Mouse (Mus musculus) testis, postnatal 14 days (tissue): ENCODE data around the gene Baz2b.

Experiments
- DNase-seq: peaks from one replicate; pipeline ENCODE4 v3.0.0; 2021; ENCODE audit warnings: low spot score

Gene Baz2b

DNA sequence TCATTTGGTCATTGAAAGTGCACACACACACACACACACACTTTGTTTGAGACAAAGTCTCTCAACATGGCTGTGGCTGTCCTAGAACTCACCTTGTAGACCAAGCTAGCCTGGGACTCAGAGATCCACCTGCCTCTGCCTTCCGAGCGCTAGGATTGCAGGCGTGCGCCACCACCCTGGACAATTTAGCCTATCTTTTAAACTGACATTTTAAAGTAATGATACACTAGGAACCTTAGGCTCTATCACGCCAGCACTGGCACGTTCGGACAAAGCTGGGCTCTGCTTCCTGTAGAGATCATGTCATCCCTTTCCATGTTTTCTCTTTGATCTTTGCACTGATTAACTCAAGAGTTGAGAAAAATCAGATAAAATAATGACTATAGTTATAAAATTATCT, 81.0 kb downstream of the Baz2b start:
- DNase-seq: no peak

DNA sequence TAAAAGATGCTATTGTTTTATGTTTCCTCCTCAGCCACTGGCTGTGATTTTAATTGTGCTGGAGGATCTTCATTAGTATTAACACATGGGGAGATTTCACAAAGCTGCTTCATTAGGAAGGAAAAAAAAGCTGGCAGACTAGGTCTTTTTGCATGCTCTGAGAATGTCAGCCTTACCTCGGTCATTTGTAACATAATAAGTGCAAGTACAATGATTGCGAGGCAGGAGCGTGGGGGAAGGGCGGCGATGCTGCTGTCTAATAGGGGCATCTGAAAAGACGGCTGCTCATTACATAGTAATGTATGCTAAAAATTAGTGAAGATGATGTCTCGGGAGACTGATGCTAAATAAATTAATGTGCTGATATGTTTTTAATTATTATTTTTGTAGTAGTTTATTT, 82.8 kb downstream of the Baz2b start:
- no peak for DNase-seq

DNA sequence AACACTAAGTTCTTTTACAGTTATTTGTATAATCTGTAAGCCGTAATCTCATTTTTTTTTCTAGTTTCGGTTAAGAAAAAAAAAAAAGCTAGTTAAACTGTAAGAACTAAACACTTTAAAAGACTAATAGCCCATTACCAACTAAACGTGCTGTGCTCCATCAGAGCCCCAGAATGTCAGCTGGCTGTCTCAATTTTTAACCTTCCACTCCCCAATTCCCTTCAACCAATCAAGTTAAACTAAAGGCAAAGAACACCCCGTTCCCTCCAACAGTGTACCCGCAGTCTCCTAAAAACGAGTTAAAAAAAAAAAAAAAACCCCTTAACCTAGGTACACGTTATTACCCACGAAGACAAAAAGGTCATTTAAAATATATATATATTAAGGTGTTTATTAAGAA, 83.3 kb downstream of the Baz2b start:
- no peak for DNase-seq

DNA sequence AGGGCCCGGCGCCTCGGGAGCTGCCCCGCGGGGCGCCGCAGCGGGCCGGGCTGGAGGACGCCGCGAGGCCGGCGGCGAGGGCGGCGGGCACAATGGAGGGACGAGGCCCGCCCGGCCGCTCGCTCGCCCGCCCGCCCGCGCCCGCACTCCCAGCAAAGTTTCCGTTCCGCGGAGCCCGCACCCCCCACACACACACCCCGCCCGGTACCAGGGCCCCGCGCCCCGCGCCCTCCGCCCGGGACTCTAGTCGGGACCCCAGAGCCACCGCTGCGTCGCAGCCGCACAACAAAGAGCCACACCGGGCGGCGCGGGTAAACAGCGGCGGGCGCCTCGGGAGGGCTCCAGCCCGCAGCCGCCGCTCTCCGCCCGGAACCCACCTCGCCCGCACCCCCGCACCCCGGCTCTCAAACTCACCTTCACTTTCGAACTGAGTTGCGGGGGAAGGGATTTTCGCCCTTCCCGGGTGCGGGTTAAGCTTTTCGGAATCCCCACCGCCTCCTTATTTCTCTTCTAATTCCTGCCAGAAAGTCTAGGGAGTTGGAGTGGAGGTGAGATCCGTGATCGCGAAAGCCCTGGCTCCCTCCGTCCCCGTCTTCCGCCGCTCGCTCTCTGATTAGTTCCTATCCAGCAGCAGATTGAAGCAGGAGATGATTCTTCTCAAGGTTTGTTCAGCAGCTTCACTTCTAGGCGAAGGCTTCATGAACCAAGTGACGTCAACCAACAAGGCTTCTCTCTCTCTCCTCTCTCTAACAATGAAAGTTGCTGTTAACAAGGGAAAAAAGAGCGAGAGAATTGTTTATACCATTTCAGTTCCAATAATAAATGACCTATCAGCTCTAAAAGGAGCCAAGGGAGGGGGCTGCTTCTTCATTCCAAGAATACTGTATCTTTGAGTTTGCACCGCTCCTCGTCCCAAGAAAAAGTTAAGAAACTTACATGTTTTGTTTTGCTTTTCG, 84.3 kb downstream of the Baz2b start:
- peak; percentile 70 for DNase-seq

DNA sequence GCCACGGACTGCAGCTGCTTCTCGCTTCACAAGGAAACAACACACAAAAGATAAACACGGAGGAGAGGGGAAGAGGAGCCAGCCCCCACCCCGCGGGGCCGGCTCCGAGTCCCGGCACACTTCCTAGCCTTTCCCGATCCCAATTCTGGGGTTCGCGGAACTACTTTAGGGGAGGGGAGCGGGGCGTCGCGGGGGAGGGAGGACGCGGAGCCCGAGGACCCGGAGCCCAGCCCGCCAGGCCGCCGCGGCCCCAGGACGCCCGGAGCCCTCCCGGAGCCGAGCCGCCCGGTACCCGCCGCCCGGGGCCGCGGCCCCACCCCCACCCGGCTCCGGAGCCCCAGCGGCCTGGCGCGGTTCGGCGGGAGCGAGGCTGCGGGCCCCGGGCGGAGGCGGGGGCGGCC, 85.0 kb downstream of the Baz2b start:
- DNase-seq: peak; percentile 69

DNA sequence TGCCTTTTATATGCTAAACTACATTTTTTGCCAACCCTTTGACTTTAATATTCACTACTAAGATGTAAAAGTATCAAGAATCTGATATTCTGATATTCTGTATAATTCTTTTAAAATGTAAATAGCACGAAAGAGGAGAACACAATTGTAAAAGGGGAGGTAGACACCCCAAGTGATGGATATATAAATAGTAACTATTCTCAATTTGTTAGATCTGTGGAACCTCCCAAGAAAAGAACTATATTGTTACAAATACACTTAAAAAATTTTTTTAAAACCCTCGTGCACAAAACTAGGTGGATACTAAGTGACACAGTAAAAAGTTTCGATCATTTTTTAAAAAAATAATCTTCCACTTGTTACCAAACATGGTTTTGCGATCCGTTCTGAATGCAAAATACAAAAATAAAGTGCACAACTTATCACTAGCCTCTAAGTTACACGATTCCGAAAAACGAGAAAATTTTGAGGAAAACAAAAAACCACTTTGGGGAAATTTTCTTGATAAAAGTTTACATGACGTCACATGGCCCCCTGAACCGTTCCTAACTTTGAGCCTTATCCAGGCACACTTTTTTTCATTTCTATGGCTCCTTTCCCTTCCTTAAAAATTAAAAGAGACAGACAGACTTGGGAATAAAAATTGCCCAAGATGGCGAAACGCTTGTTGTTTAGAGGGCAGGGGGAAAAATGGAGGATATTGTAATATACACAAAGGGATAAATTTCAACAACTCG, 85.6 kb downstream of the Baz2b start:
- DNase-seq: no peak

DNA sequence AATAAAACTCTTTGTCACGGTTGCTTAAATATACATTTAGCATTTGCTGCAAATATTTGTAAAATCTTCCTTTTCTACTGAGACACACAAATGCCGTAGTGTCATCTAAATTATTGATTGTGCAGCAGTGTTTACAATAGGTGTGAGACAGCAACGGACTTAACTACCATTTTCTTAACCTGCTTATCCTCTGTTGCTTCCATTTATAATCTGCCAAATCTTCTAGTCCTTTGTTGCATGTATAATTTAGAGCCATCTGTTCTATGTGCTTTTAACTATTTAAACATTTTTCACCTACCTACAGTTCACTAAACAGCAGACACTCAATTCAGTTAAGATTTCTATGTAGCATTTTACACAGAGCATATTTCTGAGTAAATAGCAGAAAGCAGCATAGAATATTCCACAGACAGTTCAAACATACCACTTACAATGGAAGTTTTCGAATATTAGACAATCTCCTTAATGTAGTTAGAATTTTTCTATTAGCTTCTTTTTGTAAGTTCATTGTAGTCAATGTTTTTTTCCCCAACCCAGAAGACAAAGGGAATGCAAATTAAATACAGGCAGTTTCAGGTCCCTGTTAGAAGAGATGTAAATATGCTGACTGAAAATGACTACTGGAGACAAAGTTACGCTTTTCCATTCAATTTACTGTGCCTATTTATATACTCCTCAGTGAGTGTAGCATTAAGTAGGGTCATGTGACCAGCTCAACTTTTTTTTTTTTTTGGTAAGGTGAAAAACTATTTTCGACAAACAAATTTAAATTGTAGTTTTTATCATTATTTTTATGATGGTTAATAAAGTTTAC, 86.4 kb downstream of the Baz2b start:
- no peak for DNase-seq

DNA sequence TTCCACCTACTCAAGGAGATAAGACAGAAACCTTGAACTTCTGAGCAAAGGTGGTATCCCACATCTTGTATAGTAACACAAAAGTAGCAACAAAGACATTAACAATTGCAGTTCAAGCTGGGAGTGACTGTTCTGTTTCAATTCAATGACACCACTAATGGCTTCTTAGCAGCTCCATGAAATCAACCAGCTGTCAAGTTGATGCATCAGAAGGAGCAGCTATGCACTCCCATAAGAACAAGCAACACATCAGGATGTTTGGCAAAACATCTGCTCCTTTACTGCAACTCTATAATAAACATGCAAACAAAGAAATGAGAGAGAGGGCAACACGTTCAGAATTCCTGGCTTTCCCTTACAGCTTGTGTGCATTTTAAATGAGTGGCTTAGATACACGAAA, 87.5 kb downstream of the Baz2b start:
- no peak for DNase-seq

DNA sequence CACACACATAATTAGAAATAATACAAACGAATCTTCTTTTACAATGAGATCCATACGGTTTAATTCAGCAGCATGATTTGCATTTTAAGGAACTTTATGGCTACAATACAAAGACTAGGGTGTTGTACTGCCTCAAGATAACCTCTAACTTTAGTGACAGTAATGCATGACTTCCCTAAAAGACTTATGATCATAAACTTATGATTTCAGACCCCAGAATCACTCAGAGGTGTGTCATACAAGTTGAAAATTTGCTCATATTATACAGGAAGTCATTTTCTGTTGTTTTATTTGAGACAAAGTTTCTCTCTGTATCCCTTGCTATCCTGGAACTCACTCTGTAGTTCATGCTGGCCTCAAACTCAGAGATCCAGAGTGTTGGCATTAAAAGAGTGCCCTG, 89.0 kb downstream of the Baz2b start:
- no peak for DNase-seq

DNA sequence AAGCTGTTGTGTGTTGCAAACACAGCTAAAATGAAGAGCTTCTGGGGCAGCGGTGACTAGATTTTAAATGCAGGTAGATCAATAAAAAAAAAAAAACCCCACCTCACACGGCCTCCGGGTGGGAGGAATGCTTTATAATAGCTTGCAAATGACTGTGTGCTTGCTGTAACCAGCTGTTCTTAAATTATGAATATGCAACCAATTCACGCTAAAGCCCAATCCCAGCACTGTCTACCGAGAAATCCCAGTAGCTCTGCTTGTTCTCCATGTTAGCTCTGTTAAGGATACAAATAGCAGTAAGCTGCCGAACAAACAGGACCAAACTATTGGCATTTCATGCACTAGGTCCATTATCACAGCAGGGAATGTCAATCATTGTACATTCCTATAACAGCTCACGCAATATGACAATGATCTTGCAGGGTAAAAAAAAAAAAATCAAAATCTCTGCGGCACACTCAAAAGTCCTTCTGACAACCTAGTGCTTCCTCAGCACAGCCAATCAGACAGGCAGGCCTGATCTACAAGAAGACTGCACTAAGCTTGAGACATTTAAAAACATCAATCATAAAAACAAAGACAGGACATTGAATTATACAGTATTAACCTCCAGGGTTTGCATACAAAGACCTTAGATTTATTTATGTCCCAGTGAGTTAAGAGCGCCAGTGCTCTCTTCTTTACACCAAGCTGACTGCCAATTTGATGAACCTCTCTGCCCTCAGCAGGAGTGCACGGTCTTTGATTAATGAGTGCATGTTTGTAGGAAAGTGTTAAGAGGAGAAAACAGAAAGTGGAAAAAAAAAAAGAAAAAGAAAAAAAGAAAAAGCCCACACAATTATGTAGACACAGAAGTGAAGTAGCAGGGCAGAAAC, 90.7 kb downstream of the Baz2b start:
- DNase-seq: no peak

DNA sequence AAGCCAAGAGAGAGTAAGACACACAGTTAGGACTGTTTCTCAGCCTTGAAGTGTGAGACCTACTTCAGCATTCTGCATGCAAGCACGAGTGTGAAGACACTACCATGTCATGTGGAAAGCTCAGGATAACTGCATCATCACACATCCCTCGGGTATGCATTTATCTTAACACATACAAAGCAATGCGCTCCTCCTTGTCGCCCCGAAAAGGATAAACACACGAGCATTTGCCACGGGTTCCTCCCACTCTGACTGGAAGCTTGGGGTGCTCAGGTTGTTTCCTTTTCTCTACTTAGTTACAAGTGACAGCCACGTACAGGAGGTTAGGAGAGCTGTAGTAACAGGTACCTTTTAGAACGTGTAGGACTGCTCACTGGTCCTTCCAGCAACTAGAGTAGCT, 91.8 kb downstream of the Baz2b start:
- no peak for DNase-seq

DNA sequence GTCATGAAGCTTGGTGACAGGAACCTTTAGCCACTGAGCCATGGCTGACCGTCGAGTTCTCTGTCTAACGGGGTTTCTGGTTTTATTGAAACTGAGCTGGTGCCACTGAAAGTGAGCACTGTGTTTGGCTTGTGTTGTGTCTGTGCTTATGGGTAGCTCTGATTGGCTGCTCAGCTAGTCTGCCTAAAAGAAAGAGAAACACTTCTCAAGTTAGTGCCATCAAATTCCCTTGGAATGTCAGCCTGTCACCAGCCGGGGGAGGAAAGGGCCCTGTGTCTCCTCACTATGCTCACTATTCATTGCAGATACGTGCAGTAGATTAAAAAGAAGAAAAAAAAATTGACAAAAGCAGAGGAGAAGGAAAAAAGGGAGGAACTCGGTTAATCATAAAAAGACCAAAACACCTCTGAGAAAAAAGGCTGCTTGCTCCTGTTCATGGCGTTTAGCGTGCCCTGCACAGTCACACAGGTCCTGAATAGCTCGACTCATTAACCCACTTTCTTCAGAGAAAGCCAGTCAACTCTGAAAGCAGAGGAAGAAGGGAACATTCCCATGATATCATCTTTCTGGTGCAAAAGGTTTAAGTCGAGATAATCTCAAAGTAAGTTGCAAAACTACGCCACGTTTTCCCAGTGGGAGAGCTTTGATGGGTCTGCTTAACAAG, 93.6 kb downstream of the Baz2b start:
- no peak for DNase-seq

DNA sequence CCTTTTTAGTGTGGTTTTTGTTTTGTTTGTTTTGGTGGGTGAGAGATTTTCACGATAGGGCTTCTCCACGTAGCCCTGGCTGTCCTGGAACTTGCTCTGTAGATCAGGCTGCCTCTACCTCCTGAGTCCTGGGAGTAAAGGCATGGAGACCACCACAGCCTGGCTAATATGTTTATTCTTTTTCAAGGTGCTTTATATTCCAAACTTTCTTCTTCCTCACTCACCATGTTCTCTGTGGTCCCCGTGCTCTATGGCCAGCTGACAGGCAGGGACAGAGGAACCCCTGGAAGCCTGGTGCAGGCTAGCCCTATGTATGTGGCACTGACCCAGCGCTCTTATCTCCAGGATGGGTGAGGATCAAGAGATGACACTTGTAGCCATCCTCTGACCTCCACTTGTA, 94.7 kb downstream of the Baz2b start:
- DNase-seq: no peak

DNA sequence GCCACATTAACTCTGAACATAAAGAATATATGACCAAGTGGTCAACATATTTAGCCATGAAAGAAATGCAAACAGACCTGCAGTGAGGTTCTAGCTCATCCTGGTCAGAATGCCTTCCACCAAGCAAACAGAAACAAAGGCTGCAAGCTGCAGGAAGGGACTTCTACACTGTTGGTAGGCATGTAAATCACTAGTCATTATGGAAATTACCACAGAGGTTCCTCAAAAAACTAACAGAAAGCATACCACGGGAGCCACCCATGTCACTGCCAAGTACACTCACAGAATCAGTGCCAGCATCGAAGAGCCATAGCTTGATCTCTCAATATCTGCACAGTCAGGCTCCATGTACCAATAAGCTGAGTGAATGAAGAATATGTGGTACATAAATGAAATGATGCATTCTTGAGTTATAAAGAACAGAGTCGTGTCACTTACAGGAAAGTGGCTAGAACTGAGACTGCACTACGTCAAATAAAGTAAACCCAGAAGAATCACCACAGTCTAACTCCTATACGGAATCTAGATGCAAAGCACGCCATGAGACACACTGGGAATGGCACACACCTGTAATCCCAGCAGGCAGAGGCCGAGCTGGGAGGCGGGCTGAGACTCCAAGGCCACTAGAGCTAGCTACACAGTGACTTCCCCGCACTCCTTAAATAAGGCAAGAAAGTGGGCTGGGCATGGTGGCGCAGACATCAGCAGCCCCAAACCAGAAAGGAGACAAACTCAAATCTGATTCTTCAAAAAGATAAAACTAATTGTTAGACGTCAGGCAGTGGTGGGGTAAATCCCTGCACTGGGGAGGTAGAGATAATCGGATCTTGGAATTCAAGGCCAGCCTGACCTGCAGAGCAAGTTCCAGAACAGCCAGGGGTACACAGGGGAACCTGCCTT, 95.7 kb downstream of the Baz2b start:
- DNase-seq: no peak

DNA sequence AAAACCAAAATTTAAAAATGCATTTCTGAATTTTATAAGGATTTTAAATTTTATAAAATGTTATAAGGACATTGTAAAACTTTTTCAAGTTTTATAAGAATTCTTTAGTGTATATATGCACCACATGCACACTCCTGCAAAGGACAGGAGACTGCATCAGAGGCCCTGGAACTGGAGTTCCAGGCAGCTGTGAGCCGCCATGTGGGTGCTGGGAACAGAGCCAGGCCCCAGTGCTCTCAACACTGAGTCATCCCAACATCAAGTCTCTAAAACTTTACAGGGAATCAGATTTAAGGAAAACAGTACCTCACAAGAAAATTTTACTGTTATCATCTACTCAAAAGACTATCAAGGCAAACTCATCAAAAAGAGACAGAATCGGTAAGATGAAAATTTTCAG, 97.5 kb downstream of the Baz2b start:
- no peak for DNase-seq

DNA sequence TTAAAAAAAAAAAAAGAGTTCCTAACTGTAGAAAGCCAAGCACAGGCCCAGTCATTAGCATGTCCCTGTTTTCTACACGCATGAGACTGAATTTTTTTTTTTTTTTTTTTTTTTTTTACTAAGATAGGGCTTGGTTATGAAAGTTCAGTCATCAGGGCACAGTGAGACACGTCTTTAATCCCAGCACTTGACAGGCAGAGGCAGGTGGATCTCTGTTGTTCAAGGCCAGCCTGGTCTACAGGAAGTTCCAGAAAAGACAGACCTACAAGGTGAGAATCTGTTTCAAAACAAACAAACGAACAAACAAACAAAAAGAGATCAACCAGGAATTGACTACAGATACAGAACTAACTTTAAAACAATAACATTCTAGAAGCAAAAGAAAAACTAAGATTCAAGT, 100.6 kb downstream of the Baz2b start:
- DNase-seq: no peak

DNA sequence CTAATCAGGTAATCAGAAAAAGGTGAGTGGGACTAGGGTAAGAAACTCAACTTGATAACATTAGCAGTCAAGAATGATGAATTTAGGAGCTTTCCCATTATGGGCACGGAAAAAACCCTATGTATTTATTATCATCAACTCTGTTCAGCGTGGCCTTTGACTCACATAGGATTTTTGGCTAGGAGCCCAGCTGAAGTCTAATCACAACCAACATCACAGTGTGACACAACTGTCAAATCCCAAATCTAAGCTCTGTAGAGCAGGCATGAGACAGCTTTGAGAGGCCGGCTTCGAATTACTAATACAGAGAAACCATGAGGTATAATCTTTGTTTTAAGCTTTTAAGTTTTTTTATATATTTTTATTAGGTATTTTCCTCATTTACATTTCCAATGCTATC, 113.0 kb downstream of the Baz2b start:
- no peak for DNase-seq

DNA sequence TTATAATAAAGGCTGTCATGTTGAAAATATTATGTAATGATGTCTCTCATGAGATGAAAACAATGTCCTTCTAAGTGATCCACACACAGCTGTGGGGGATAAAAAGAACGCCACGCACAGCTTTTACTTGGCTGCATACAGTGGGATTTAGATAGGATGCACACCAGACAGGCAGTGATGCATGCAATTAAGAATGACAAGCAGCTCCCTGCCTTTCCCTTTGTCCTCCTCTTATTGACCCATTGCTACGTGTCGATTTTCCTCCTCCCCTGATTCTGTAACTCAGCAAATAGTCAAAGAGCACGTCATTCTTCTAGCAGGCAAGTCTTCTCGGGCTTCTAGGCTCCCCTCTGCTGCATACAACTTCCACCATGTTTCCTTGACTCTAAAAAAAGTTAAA, 119.4 kb downstream of the Baz2b start:
- DNase-seq: no peak

DNA sequence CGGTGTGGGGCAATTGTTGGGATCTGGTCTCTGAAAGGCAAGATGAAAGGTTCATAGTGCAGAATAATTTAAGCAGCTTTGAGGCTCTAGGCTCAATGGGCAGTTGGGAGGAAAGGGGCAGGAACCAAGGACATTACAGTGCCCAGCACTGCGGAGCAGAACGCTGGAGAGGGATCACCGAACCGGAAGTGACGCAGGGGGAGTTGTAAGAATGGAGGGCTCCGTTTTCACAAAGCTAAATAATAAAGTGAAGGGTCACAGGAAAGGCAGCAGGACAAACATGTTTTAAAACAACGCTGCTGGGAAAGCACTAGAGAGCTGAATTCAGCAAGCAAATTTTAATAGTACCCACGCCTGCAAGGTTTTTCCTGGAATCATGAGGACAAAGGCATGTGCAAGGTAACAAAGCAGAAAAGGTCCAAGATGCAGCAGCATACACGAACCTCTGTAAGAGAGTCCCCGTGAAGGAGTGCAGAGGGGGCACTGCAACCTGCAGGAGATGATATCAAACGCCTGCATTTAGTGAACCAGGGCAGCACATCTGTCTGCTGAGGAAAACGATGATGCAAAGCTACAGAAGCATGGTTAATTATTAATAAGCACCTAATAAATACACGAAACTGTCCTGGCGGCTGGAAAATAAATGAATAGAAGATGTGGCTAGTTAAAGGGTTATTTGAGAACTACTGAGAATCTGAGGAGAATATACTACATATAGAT, 120.0 kb downstream of the Baz2b start:
- DNase-seq: no peak
